Mouse (Mus musculus): Measurements from ENCODE around the gene Cul5.

Cul5 gene

DNA sequence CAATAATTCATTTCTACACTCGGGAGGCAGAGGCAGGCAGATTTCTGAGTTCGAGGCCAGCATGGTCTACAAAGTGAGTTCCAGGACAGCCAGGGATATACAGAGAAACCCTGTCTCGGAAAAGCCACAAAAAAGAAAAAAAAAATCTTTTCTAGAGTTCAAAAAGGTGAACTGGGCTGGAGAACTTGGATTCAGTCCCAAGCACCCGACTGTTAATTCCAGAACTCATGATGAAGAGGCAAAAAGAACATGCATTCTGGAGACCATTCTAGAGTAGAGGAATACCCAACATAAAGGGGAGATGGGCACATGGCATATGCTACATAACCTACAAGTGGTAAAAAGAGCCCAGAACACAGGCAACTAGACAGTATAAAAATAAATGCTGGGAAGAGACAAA is 62.0 kb downstream of the Cul5 start:
- DNase-seq (ENCODE audit: low read depth, low spot score): no peak

DNA sequence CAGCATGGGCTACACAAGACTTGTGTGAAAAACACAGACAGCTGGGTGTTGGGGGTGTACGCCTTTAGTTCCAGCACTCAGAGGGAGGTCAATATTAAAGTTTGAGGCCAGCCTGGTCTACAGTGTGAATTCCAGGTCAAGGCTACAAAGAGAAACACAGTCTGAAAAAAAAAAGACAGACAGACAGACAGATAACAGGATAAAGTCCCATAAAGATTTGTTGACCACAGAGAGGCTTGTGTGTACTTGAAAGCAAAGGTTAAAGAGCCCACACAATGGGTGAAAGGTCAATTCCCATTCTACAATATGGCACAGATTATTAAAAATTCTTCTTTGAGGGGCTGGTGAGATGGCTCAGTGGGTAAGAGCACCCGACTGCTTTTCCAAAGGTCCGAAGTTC is 62.6 kb downstream of the Cul5 start:
- no peak for DNase-seq (ENCODE audit: low read depth, low spot score)

DNA sequence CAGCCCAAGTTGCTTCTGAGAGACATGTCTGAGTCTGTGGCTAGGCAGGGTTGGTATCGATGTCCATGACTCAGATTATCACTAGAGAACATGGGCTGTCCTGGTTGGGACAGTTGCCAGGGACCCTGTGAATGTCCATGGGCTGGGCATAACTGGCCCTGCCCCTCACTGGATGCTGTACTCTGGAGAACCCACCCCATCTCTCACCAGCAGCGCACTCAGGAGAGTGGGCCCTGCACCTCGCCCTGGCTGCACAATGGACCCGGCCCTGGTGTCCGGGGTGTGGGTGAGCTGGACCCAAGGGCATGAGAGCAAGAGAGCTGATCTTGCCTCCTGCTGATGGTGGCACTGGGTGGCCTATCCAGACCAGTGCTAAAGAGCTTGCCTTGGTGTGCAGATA is 64.9 kb downstream of the Cul5 start:
- no peak for DNase-seq (ENCODE audit: low read depth, low spot score)

DNA sequence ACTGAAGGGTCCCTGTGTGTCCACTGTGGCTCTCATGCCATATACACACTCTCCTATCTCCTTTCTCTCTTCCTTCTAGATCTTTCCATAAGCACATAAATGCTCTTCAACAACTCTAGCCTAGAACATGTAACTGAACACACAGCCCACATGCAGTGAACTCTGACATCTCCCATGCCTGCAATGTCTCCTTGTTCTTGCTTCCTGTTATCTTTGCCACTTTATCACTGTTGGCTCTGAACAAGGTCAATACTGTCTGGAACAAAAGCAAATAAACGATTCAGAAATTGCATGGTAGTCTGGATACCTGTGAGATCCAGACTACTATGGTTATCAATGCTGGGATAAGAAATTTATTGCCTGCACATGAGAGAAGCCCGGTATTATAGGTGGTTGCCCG is 66.0 kb downstream of the Cul5 start:
- DNase-seq (ENCODE audit: low read depth, low spot score): no peak

DNA sequence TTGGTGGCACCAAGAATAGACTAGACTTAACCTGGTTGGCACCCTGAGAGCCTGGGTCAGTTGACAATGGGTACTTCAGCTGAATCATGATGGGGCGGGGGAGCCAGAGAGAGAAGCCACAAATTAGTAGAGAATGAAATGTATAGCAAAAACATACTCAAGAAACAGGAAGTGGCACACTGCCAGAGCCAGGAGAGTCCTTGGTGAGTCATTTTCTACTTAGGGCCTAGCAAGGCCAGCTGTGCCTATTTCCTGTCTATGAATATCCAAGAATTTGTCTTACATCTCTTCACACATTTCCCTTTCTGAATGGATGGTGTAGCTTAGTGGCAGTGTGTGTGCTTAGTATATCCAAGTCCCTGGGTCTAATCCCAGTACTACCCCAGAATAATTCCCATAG is 66.4 kb downstream of the Cul5 start:
- DNase-seq (ENCODE audit: low read depth, low spot score): no peak

DNA sequence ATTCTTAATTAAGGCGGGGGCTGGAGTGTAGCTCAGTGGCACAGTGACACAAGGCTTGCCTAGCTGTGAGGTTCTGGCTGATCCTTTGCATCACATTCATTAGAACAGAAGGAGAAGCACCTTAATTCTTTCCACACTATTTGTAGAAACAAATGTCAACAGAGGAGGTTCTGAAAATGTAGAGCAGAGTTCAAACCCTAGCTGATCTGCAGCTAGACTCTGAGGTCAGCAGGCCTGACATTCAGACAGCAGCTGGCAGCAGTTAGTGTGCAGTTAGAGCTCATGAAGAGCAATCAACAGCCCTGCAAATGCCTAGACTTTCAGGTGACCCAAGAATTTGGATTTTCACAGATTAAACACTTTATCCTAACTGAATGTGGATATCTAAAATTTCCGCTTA is 68.3 kb downstream of the Cul5 start:
- DNase-seq (ENCODE audit: low read depth, low spot score): no peak

DNA sequence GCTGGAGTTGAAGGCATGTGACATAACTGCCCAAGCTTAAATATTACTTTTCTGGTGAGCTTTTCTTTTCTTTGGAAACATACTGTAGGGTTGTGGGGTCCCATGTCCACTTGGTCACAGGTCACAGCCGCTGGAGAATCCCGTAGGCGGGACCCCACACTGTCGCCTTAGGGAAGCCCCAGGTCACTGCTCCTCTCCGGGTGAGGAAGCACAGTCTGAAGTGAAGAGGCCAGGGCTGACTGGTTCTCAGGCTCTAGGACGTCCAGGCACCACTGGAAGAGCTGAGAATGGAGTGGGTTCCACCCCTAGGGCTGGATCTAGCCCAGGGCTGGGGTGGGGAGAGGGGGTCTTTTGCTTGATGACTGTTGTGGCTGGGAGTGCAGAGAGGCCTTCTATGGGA is 71.2 kb downstream of the Cul5 start:
- DNase-seq (ENCODE audit: low read depth, low spot score): no peak

- DNase-seq (ENCODE audit: low read depth, low spot score): no peak
Measured at GRCm38 (mm10) chr9:53596971-53597600, 72.7 kb downstream of the Cul5 start.

DNA sequence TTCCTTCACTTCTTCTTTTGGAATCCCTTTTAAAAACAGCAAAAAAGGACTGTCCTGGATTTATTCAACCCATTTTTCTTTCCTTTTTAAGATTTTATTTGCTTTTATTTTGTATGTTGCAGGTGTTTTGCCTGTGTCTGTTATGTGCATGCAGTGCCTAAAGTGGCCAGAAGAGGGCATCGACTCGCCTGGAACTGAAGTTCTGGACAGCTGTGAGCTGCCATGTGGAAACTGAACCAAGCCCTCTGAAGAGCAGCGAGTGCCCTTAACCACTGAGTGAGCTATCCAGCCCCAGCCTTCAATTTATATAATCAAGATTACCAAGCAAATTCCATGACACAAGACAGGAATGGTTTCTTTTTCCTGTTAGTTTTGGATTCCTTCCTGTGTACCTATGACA is 75.0 kb downstream of the Cul5 start:
- DNase-seq (ENCODE audit: low read depth, low spot score): peak; percentile 20

- DNase-seq (ENCODE audit: low read depth, low spot score): no peak
Measured at GRCm38 (mm10) chr9:53581870-53582269, 87.9 kb downstream of the Cul5 start.

- DNase-seq (ENCODE audit: low read depth, low spot score): no peak
Measured at GRCm38 (mm10) chr9:53575721-53576120, 94.1 kb downstream of the Cul5 start.

DNA sequence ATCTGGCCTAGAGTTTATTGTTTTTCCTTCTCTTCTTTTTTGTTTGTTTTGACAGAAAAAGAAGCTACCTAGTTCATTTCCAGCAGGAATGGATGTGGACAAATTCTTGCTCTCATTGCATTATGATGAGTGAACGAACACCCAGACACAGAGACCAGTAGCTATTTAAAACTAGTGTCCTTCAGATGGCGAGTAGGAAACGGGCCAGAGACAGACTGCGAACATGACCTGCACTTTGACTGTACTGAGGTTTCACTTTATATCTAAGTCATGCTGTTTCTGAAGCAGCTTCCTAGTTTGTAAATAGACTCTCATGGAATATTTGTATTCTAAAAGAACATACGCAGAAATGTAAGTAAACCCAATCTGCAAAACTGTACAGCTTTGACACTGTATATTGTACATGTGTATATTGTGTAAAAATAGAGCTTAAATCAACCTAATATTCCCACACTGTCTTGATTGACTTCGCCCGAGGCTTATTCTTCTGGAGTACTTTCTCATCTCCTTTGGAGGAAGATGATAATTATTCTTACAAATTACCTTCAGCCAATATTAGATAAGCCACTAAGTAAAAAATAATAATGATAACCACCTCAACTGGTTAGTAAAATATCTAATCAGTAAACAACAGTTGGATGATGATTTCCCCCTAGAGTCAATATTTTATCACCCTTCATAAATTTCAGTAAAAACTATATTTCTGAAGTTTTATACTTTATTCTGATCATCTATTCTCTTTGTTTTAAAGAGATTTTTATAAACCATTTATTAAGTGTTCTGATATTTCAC is 97.1 kb downstream of the Cul5 start:
- no peak for DNase-seq (ENCODE audit: low read depth, low spot score)

DNA sequence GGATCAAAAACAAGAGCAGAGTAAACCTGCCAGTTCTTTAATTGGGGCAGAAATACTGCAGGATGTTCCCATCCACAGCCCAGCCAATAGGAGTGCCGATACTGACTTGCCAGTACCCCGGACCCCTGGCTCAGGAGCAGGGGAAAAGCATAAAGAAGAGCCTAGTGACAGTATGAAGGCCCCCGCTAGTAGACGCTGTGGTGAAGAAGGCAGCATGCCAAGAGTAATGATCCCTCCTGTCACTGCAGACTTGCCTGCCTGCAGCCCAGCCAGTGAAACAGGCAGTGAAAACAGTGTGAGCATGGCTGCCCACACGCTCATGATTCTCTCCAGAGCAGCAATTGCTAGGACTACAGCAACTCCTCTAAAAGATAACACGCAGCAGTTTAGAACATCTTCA is 99.2 kb downstream of the Cul5 start:
- DNase-seq (ENCODE audit: low read depth, low spot score): no peak
